Mouse (Mus musculus): ENCODE data around the gene Tgfbr3. TPM values are rescaled to one million over a fixed set of nuclear protein-coding genes. Genes with fewer than 3 reads are reported as not detected.
A peak's percentile ranks its signal among the peaks of the same experiment; 100 is the strongest.

Gene Tgfbr3
- polyA plus RNA-seq (2011; ENCODE audit: insufficient read length, low read depth, missing spikeins): 28.2 and 40.0 TPM in 2 replicates

DNA sequence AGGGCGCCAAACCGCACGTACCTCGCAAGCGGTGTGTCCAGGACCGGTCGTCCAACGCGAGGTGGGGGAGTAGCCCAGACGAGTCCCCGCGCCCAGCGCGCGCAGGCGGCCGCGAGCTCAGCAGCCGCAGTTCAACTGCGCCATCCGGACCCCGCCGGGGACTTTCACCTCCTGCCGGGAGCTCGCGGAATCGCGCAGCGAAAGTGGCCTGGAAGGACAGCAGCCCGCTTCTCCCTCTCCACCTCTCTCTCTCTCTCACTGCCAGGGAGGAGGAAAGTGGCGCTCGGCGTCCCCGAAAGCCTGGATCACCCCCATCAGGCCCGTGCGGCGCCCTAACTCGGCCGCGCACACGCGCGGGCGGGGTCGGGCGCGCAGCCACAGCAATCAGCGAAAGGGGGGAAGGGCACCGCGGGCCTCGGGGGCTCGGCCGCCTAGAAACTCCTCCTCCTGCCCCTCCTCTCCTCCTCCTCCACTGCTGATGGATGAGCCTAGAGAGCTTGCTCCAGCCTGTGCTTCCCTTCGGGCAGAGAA is at the start of gene Tgfbr3:
Tgfbr3 (minus strand) TSS at position 396 of the 531 bp plus-strand sequence.
- TF ChIP-seq POLR2A (IDR thresholded peaks at IDR 0.05; ENCODE audit: low read depth, low read length): peak; percentile 78
- no peak for TF ChIP-seq CTCF (IDR thresholded peaks at IDR 0.05; ENCODE audit: borderline replicate concordance, insufficient read depth, low read length)

DNA sequence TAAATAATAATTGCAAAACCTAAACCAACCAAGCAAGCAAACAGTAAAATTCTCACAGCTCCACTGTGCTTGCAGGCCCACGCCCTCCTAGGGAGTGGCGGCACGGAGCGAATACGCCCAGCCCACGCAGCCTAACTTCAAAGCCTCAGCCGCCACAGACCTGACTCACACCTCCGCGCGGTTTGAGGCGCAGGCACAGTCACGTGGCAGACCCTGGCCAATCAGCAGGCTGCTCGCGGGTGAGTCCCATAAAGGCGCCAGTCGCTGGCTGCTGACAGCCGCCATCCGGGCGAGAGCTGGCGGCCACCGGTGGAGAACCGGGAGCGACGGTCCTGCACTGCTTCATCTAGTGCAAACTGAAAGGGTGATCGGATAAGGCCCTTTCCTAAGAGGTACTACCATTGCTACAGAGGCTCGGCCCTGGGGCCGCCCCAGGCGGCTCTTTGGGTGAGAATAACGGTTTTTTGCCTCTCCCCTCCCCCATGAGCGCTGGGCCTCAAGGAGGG is 41.5 kb upstream of the Tgfbr3 start, which contains the start of gene Brdt:
Brdt (plus strand) TSS at position 244 of the 506 bp plus-strand sequence.
- TF ChIP-seq POLR2A (IDR thresholded peaks at IDR 0.05; ENCODE audit: low read depth, low read length) (no peak), CTCF (IDR thresholded peaks at IDR 0.05; ENCODE audit: borderline replicate concordance, insufficient read depth, low read length) (no peak)
- no peaks in the 10 kb centered on the region for H3K4me1 ChIP-seq (ENCODE audit: control insufficient read depth, insufficient read depth, low read length)
- H3K27ac ChIP-seq (ENCODE audit: insufficient read depth, low read length): no peak within 1 kb of the TSS
- H3K4me3 ChIP-seq (ENCODE audit: insufficient read depth, low read length): no peak within 1 kb of the TSS

More for the DNA sequence above, at the start of gene Tgfbr3:
- Histone ChIP-seq H3K4me1 (ENCODE audit: control insufficient read depth, insufficient read depth, low read length) (0 out of 2 replicates have a peak, but pooled peaks cover 3% of the 10 kb centered on the region), H3K4me3 (ENCODE audit: insufficient read depth, low read length) (peak within 1 kb of the TSS; percentile 63), H3K27ac (ENCODE audit: insufficient read depth, low read length) (peak within 1 kb of the TSS; percentile 62)

DNA sequence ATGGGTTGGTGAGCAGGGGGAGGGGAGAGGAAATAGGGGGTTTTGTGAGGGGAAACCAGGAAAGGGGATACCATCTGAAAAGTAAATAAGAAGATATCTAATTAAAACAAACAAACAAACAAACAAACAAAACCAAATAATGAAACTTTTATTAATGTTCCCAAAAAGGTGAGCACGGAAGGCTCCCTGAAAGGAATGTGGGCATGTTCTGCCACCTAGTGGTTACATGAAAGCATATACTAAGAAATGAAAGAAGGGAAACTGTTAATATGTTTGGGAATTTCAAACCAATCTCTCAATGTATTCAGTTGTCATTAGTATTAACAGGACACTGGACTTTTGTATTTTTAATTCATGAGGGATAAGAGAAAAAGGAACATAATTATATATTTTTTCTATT is 31.3 kb upstream of the Tgfbr3 start:
- H3K4me1 ChIP-seq (ENCODE audit: control insufficient read depth, insufficient read depth, low read length): no peaks in the 10 kb centered on the region
- no peak overlapping the region for H3K27ac ChIP-seq (ENCODE audit: insufficient read depth, low read length)
- TF ChIP-seq CTCF (IDR thresholded peaks at IDR 0.05; ENCODE audit: borderline replicate concordance, insufficient read depth, low read length): no peak
- no peak for TF ChIP-seq POLR2A (IDR thresholded peaks at IDR 0.05; ENCODE audit: low read depth, low read length)
- H3K4me3 ChIP-seq (ENCODE audit: insufficient read depth, low read length): no peak overlapping the region

DNA sequence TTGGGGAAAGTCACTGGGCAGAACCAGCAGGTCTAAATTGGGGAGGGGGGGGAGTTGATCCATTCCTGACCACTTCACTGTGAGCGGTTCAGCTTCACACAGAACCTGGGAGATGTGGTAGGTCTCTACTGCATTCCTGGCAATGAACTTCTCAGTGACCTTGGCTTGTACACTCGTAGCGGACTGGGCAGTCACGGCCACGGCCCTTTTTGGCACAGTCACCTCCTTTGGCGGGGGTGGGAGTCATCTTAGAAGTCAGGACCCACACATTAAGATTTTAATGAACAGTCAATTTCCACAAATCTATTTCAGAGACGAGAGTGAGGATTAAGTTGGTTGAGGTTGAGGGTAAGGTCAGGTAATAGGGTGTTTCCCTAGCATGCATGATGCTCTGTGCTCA is 27.7 kb upstream of the Tgfbr3 start:
- H3K27ac ChIP-seq (ENCODE audit: insufficient read depth, low read length): no peak overlapping the region
- TF ChIP-seq CTCF (IDR thresholded peaks at IDR 0.05; ENCODE audit: borderline replicate concordance, insufficient read depth, low read length) (no peak), POLR2A (IDR thresholded peaks at IDR 0.05; ENCODE audit: low read depth, low read length) (no peak)
- H3K4me3 ChIP-seq (ENCODE audit: insufficient read depth, low read length): no peak overlapping the region
- no peaks in the 10 kb centered on the region for H3K4me1 ChIP-seq (ENCODE audit: control insufficient read depth, insufficient read depth, low read length)

DNA sequence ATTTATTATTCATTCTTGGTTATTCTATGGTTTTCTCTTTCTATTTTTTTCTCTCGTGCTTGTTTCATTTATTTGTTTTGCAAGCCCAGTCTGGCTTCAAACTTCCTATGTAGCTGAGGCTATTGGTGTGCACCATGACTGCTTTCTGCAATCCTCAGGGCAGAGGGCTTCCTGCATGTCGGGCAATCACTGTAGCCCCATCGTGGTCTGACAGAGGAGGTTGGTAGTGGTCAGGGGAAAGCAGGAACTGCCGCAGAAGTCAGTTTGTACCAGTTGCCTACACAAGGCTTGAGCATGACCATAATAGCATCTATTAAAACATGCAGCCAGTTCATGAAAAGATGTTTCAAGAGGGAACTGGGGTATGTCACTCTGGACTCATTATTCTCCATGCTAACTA is 18.0 kb upstream of the Tgfbr3 start:
- Histone ChIP-seq H3K4me1 (ENCODE audit: control insufficient read depth, insufficient read depth, low read length) (no peaks in the 10 kb centered on the region), H3K4me3 (ENCODE audit: insufficient read depth, low read length) (no peak overlapping the region), H3K27ac (ENCODE audit: insufficient read depth, low read length) (no peak overlapping the region)
- TF ChIP-seq POLR2A (IDR thresholded peaks at IDR 0.05; ENCODE audit: low read depth, low read length): no peak

DNA sequence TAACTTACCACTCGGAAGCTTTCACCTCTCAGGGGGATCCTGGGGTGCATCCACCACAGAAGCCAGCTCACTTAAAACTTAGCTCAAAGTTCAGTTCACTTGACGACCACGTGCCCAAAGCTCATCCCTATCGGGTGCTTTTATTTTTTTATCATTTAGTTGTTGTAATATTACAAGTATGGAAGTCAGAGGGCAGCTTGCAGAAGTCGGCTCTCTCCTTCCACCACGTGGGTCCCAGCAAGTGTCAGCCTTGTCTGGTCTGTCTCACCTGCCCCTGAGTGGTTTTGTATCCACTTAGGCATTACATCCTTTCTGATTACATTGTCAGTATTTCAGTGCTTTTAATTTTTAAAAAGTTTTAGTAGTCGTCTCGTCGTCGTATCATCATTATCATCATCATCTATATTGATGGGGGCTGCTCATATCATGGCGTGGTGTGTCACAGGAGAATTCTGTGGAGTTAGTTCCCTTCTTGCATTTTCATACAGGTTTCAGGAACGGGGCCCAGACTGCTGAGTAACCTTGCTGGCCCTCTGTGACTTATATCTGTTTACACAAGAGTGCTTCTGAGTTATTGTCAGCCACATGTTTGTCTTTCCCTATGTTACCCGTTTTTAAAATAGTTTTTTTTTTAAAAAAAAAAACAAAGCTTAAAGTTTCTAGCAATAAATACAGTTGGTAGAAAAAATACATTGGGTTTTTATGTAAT is 14.8 kb upstream of the Tgfbr3 start:
- Histone ChIP-seq H3K4me3 (ENCODE audit: insufficient read depth, low read length) (no peak overlapping the region), H3K27ac (ENCODE audit: insufficient read depth, low read length) (no peak overlapping the region), H3K4me1 (ENCODE audit: control insufficient read depth, insufficient read depth, low read length) (no peaks in the 10 kb centered on the region)
- TF ChIP-seq CTCF (IDR thresholded peaks at IDR 0.05; ENCODE audit: borderline replicate concordance, insufficient read depth, low read length): no peak
- no peak for TF ChIP-seq POLR2A (IDR thresholded peaks at IDR 0.05; ENCODE audit: low read depth, low read length)

DNA sequence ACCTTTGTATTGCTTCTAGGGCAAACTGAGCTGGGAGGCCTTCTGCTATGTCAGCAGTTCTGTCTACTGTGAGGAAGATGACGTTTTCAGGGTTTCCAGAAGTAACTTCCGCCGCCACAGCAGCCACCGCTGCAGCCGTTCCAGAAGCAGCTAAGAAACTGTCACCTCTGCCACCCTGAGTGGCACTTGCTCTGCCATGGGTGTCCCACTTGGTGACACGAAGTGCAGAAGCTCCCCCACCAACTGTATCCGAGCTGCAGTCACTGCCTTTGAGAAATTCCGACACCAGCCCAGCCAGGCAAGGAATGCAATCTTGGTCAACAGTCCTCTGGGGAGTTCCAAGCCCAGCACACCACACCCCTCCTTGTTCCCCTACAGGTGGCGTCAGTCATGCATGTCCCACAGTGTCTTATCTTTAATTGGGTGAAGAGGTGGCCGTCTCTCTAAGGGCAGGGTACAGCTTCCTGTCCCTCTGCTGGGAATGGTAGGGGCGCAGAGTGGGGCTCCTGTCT is 14.0 kb upstream of the Tgfbr3 start:
- Histone ChIP-seq H3K4me1 (ENCODE audit: control insufficient read depth, insufficient read depth, low read length) (no peaks in the 10 kb centered on the region), H3K4me3 (ENCODE audit: insufficient read depth, low read length) (no peak overlapping the region), H3K27ac (ENCODE audit: insufficient read depth, low read length) (no peak overlapping the region)
- no peak for TF ChIP-seq CTCF (IDR thresholded peaks at IDR 0.05; ENCODE audit: borderline replicate concordance, insufficient read depth, low read length)
- no peak for TF ChIP-seq POLR2A (IDR thresholded peaks at IDR 0.05; ENCODE audit: low read depth, low read length)

DNA sequence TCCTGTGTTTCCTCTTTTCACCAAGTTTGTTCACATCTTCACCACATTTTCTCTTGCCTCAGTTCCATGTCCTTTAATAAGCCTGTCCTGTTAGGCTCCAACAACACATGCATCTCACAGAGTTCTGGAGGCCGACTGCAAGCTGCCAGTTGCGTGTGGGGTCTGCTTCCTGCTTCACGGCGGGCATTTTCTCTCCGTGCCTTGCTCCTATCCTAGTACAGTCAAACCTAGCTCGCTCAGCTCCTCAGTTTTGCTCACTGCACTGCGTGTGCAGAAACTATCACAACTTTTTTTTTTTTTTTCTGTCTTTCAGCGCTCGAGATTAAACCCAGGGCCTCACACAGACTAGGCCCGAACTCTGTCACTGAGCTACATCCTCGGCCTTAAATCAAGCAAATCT is 9.4 kb upstream of the Tgfbr3 start:
- TF ChIP-seq POLR2A (IDR thresholded peaks at IDR 0.05; ENCODE audit: low read depth, low read length): no peak
- TF ChIP-seq CTCF (IDR thresholded peaks at IDR 0.05; ENCODE audit: borderline replicate concordance, insufficient read depth, low read length): no peak
- no peak overlapping the region for H3K4me3 ChIP-seq (ENCODE audit: insufficient read depth, low read length)
- H3K27ac ChIP-seq (ENCODE audit: insufficient read depth, low read length): no peak overlapping the region
- peaks cover 3% of the 10 kb centered on the region for H3K4me1 ChIP-seq (ENCODE audit: control insufficient read depth, insufficient read depth, low read length)

DNA sequence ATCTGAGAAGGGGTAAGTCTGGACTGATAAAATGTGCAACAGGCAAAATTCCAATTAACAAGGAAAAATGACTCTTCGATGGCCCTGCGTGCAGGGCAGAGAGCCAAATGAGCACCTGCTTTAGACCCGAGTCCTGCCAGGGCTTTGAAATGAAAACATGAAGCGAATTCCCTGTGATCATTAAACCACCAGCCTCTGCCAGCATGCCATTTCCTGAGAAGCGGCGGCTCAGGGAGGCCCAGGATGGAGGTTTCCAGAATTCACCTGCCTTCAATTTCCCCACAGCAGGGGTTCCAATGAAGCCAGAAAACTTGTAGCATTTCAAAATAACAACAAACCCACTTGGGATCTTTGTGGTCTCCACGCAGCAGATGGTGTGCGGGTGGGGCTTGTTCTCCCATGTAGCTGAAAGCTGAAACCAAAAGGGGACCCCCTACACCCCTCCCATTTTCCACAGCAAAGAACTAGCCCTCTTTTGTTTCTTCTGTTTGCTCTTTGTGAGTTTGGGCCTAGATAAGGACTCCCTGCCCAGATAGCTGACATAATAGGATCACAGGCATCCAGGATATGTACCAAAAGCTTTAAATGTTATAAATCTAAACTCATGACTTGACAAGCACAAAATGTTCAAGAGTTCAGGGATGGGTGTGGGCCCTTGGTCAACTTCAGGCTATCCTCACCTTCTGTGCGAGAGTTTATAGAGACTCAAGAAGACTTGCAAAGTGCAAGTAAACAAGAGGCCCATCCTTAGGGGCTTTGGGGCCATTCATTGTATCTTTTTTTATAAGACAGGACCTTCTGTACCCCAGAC is 7.3 kb upstream of the Tgfbr3 start:
- TF ChIP-seq POLR2A (IDR thresholded peaks at IDR 0.05; ENCODE audit: low read depth, low read length) (no peak), CTCF (IDR thresholded peaks at IDR 0.05; ENCODE audit: borderline replicate concordance, insufficient read depth, low read length) (no peak)
- Histone ChIP-seq H3K4me3 (ENCODE audit: insufficient read depth, low read length) (no peak overlapping the region), H3K27ac (ENCODE audit: insufficient read depth, low read length) (no peak overlapping the region), H3K4me1 (ENCODE audit: control insufficient read depth, insufficient read depth, low read length) (peaks cover 3% of the 10 kb centered on the region)

Data from embryonic fibroblast, embryonic 13.5 days (primary cell).